In genomic region chr9:25400647-25401335, GRCm38 (mm10) we compare ENCODE assay signal across 9 mouse cellular contexts.
DNase-seq lines count a peak whose midpoint lies in the region; ATAC-seq and TF ChIP-seq lines count a peak whose summit lies in the region.
"Had no signal": no experiment of that assay in that cellular context is flagged by ENCODE, and none has a peak within 500 bp of the region (broad histone marks: within the 10 kb centered on the region; RNA-seq: fewer than 3 reads in every experiment).

No protein-coding gene starts in this region.

- 37% methylated on average over 9 of the region's 9 CpGs for WGBS in heart, embryonic 10.5 days
- WGBS in heart, embryonic 11.5 days (ENCODE audit: insufficient replicate concordance), result 36% methylated on average over 9 of the region's 9 CpGs
- WGBS in kidney, postnatal 0 days, result 35% methylated on average over 9 of the region's 9 CpGs
- 26% methylated on average over 9 of the region's 9 CpGs for WGBS in stomach, embryonic 15.5 days

- H3K4me1 ChIP-seq in heart, embryonic 10.5 days, result peaks cover 7% of the 10 kb centered on the region; the same call in 1 of the 2 replicates
- H3K4me1 ChIP-seq in heart, embryonic 11.5 days (ENCODE audit: control insufficient read depth, insufficient read depth, low read length), result no peaks in the 10 kb centered on the region
- H3K4me1 ChIP-seq in kidney, postnatal 0 days (replicated peaks; ENCODE audit: insufficient read depth, low read length), result no peaks in the 10 kb centered on the region
- H3K4me1 ChIP-seq in stomach, embryonic 15.5 days, result 0 out of 2 replicates have a peak, but pooled peaks cover 5% of the 10 kb centered on the region

- no peak overlapping the region for H3K9ac ChIP-seq in heart, embryonic 11.5 days (ENCODE audit: low read depth, low read length)
- no peak overlapping the region for H3K9ac ChIP-seq in kidney, postnatal 0 days (ENCODE audit: low read depth, low read length)
- no peak overlapping the region for H3K9ac ChIP-seq in stomach, embryonic 15.5 days

- no peak overlapping the region for H3K27ac ChIP-seq in heart, embryonic 10.5 days
- H3K27ac ChIP-seq in heart, embryonic 11.5 days (ENCODE audit: low read depth, low read length), result no peak overlapping the region
- H3K27ac ChIP-seq in kidney, postnatal 0 days, result no peak overlapping the region
- no peak overlapping the region for H3K27ac ChIP-seq in stomach, embryonic 15.5 days
- H3K27ac ChIP-seq: layer of hippocampus, adult 2 months had no signal

- no peaks in the 10 kb centered on the region for H3K9me3 ChIP-seq in heart, embryonic 10.5 days
- H3K9me3 ChIP-seq in heart, embryonic 11.5 days (replicated peaks; ENCODE audit: control insufficient read depth, low read length), result no peaks in the 10 kb centered on the region
- H3K9me3 ChIP-seq in kidney, postnatal 0 days (replicated peaks; ENCODE audit: low read length), result no peaks in the 10 kb centered on the region
- H3K9me3 ChIP-seq in stomach, embryonic 15.5 days, result no peaks in the 10 kb centered on the region

- peak overlapping the region; percentile 20 for H3K4me2 ChIP-seq in heart, embryonic 11.5 days
- peak overlapping the region; percentile 37; the same call in 1 of the 2 replicates for H3K4me2 ChIP-seq in kidney, postnatal 0 days (ENCODE audit: low read length)
- peak overlapping the region; percentile 9; the same call in 1 of the 2 replicates for H3K4me2 ChIP-seq in stomach, embryonic 15.5 days

- ATAC-seq in heart, embryonic 11.5 days (replicated peaks; ENCODE audit: insufficient number of reproducible peaks, low FRiP score, low TSS enrichment), result peak; percentile 52
- ATAC-seq in kidney, postnatal 0 days (replicated peaks; ENCODE audit: low FRiP score, low read depth), result peak; percentile 89
- peak; percentile 87 for ATAC-seq in stomach, embryonic 15.5 days (ENCODE audit: insufficient read depth, low FRiP score, low read depth)

- DNase-seq in heart, adult 18-20 months, result peak; percentile 15 to 37
- no peak for DNase-seq in heart, embryonic 10.5 days (ENCODE audit: low spot score)
- DNase-seq in brain, embryonic 14.5 days (ENCODE audit: low read depth), result peak; percentile 73
- DNase-seq in kidney, postnatal 0 days (ENCODE audit: low spot score), result peak; percentile 69
- peak; percentile 40 for DNase-seq in lung, postnatal 36 days
- DNase-seq in frontal cortex, postnatal 36 days (ENCODE audit: low spot score in 2 of 2), result no peak

- TF ChIP-seq POLR2A in brain, embryonic 14.5 days (IDR thresholded peaks at IDR 0.05; ENCODE audit: borderline replicate concordance, extremely low read depth, insufficient read depth, insufficient read length, poor library complexity, severe bottlenecking), result no peak

- no peak overlapping the region for H3K4me3 ChIP-seq in heart, embryonic 10.5 days
- H3K4me3 ChIP-seq in heart, embryonic 11.5 days (ENCODE audit: low read depth, low read length), result no peak overlapping the region
- no peak overlapping the region for H3K4me3 ChIP-seq in kidney, postnatal 0 days (replicated peaks; ENCODE audit: low read depth, low read length)
- no peak overlapping the region for H3K4me3 ChIP-seq in stomach, embryonic 15.5 days (replicated peaks)
- H3K4me3 ChIP-seq: layer of hippocampus, adult 2 months had no signal

- no peaks in the 10 kb centered on the region for H3K27me3 ChIP-seq in heart, embryonic 10.5 days (ENCODE audit: insufficient read depth, poor library complexity, severe bottlenecking)
- no peaks in the 10 kb centered on the region for H3K27me3 ChIP-seq in heart, embryonic 11.5 days (ENCODE audit: control insufficient read depth, insufficient read depth, low read length)
- no peaks in the 10 kb centered on the region for H3K27me3 ChIP-seq in kidney, postnatal 0 days (ENCODE audit: insufficient read depth, low read length)
- no peaks in the 10 kb centered on the region for H3K27me3 ChIP-seq in stomach, embryonic 15.5 days (replicated peaks)

- H3K36me3 ChIP-seq in heart, embryonic 10.5 days, result no peaks in the 10 kb centered on the region
- no peaks in the 10 kb centered on the region for H3K36me3 ChIP-seq in heart, embryonic 11.5 days (ENCODE audit: control insufficient read depth, insufficient read depth, low read length)
- no peaks in the 10 kb centered on the region for H3K36me3 ChIP-seq in kidney, postnatal 0 days (ENCODE audit: insufficient read depth, low read length)
- no peaks in the 10 kb centered on the region for H3K36me3 ChIP-seq in stomach, embryonic 15.5 days

- TF ChIP-seq CTCF in brain, embryonic 14.5 days (IDR thresholded peaks at IDR 0.05; ENCODE audit: borderline replicate concordance, extremely low read depth, insufficient read depth, insufficient read length), result no peak
- TF ChIP-seq CTCF in kidney, postnatal 0 days (IDR thresholded peaks at IDR 0.05; ENCODE audit: low read depth), result no peak

Comparison
In these comparisons a context has a peak if more than half of its experiments do, and no peak if none do; other contexts are left out.
1. DNase-seq: peak in heart, adult 18-20 months (2 of 2), brain, embryonic 14.5 days (single experiment), kidney, postnatal 0 days (single experiment) and lung, postnatal 36 days (single experiment); none in heart, embryonic 10.5 days (single experiment) and frontal cortex, postnatal 36 days (0 of 2).
2. Peak in every context shown above with its lines, with median percentiles within 50 percentile points of each other: ATAC-seq and H3K4me2 ChIP-seq.